Mouse (Mus musculus) MEL (cell line): ENCODE measurements around the gene Gm28635.

Source experiments
- CTCF ChIP-seq, 3 experiments: IDR thresholded peaks in 2 of 3; conservative IDR thresholded peaks in 1 of 3; 2 replicates each; pipeline ENCODE4 v1.5.1; 2011 to 2012; ENCODE audit warnings: low read length in 3 of 3, low read depth in 2 of 3, mild to moderate bottlenecking in 2 of 3, improper control_type of control experiment in 1 of 3, inconsistent platforms in 1 of 3, mixed read lengths in 1 of 3, moderate library complexity in 1 of 3; ENCODE audit not compliant: control insufficient read depth in 1 of 3, insufficient read depth in 1 of 3, poor library complexity in 1 of 3, severe bottlenecking in 1 of 3
- EP300 ChIP-seq, 2 experiments: IDR thresholded peaks; 2 replicates each; pipeline ENCODE4 v1.6.1; 2011; ENCODE audit warnings: improper control_type of control experiment in 2 of 2, low read length in 2 of 2, low read depth in 1 of 2, mild to moderate bottlenecking in 1 of 2
- GABPA ChIP-seq: IDR thresholded peaks from 2 replicates; pipeline ENCODE4 v1.6.1; 2012; ENCODE audit warnings: low read depth, mild to moderate bottlenecking, inconsistent platforms, low read length, improper control_type of control experiment, moderate library complexity
- GATA1 ChIP-seq: IDR thresholded peaks from 2 replicates; pipeline ENCODE4 v1.6.1; 2011; ENCODE audit warnings: low read depth, low read length, improper control_type of control experiment
- HCFC1 ChIP-seq: IDR thresholded peaks from 2 replicates; pipeline ENCODE4 v1.6.1; 2012; ENCODE audit warnings: low read depth, mild to moderate bottlenecking, inconsistent platforms, low read length, improper control_type of control experiment, moderate library complexity
- MAFK ChIP-seq: IDR thresholded peaks from 2 replicates; pipeline ENCODE4 v1.6.1; 2011; ENCODE audit warnings: low read depth, mild to moderate bottlenecking, low read length, improper control_type of control experiment, borderline replicate concordance
- MAZ ChIP-seq: IDR thresholded peaks from 2 replicates; pipeline ENCODE4 v1.6.1; 2012; ENCODE audit warnings: low read depth, mild to moderate bottlenecking, inconsistent platforms, low read length, improper control_type of control experiment
- MEF2A ChIP-seq: IDR thresholded peaks from 2 replicates; pipeline ENCODE4 v1.6.1; 2014; ENCODE audit warnings: low read depth, mild to moderate bottlenecking, inconsistent platforms, low read length, improper control_type of control experiment; ENCODE audit not compliant: poor library complexity, insufficient replicate concordance, severe bottlenecking; ENCODE audit errors: extremely low read depth
- POLR2A ChIP-seq, 2 experiments: IDR thresholded peaks; 2 replicates each; pipeline ENCODE4 v1.6.1; 2011 to 2012; ENCODE audit warnings: low read length in 2 of 2, mild to moderate bottlenecking in 2 of 2, control low read depth in 1 of 2, improper control_type of control experiment in 1 of 2, low read depth in 1 of 2, moderate library complexity in 1 of 2; ENCODE audit not compliant: control insufficient read depth in 1 of 2, insufficient read depth in 1 of 2, poor library complexity in 1 of 2

- no peak for TF ChIP-seq CTCF (IDR thresholded peaks at IDR 0.05 in 2 of 3, conservative IDR thresholded peaks at IDR 0.05 in 1 of 3; ENCODE audit: control insufficient read depth in 1 of 3, insufficient read depth in 1 of 3, low read depth in 2 of 3, low read length in 3 of 3, poor library complexity in 1 of 3, severe bottlenecking in 1 of 3)
- no peak for TF ChIP-seq EP300 (IDR thresholded peaks at IDR 0.05; ENCODE audit: low read depth in 1 of 2, low read length in 2 of 2)
- TF ChIP-seq POLR2A (IDR thresholded peaks at IDR 0.05; ENCODE audit: control insufficient read depth in 1 of 2, insufficient read depth in 1 of 2, low read depth in 1 of 2, low read length in 2 of 2, poor library complexity in 1 of 2), result no peak
- TF ChIP-seq GABPA, result no peak
- no peak for TF ChIP-seq HCFC1
- no peak for TF ChIP-seq MAFK
- TF ChIP-seq MEF2A, result no peak
- no peak for TF ChIP-seq GATA1
- TF ChIP-seq MAZ, result no peak
These were observed 95.6 kb downstream of the Gm28635 start for GRCm38 (mm10) chr2:84582286-84582685.
